Mouse (Mus musculus) right cerebral cortex, postnatal 4 days (tissue): ENCODE measurements at regions not wholly inside any gene's neighbourhood (a gene's known extent, or its start where the extent isn't known, plus 50 kb on each side); places are given as distances from the start of the nearest gene placed in this dataset.

Experiments used
- DNase-seq: peaks from one replicate; pipeline ENCODE4 v3.0.0-alpha.2; 2022

DNA sequence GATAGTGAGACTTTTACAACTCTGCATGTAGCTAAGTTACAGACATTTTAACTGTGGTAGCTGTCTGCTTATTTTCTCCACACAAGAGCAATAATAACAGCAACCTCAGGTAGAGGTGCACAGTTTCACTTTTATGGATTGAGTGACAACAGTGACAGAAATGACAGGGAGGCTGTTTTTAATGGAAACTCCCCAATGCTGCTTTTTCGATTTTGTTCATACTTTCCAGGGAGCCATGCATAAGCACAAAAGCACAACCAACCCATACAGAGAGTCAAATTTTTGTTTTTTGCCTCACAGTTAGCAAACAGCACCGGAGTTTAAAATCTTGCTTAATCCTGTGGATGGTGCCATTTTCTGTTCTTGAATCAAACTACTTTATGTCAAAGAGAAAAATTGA lies 955.6 kb downstream of the Tbl1xr1 start:
- DNase-seq = no peak

DNA sequence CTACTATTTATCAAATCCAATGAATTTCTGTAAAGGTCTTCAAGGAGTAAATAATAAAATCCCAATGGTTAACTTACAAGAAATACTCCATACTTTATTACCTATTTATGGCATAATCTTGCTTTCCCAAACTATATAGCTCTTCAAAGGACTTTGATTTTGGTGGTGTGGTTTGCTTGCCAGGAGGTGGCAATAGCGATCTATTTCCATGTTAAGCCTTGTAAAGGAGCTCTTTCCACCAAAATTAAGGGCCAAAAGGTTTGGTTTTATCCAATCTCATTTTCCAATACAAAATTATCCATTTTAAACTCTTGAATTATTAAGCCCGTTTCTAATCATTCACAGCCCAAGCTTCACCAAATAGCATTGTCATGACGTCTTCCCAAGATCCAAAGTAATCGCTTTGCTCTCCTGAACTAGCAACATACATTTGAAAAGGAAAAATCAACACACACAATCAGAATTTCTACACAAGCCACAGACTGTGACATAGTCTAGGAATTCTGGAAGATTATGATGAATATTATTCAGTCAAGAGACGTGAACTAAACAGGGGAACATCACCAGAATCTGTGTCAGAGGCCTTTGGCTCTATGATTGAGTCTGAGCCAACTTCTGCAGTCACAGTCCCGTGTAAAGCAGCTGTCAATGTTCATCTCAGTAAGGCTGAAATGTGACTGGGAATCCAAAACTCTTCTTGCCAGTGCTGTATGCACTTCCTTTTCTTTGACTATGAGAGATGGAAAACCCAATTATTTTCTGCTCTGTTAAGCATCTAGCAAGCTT lies 986.9 kb downstream of the Tbl1xr1 start:
- peak; percentile 11 for DNase-seq

DNA sequence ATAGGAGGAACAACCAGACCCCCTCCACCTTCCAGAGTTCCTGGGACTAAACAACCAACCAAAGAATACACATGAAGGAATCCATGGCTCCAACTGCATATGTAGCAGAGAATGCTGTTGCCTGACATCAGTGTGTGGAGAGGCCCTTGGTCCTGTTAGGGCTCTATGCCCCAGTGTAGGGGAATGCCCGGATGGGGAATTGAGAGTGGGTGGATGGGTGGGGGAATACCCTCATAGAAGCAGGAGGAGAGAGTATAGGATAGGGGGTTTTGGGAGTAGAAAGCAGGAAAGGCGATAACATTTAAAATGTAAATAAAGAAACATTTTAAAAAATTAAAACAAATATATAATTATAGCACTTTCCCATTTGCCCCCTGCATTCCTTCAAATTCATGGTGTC lies 995.0 kb downstream of the Tbl1xr1 start:
- DNase-seq = no peak
